Mouse (Mus musculus): ENCODE measurements around the gene Kif18b.

GRCm38 (mm10) chr11:102957692-102958091 is 32.8 kb upstream of the Kif18b start:
- TF ChIP-seq CTCF (IDR thresholded peaks at IDR 0.05; ENCODE audit: low read depth) = no peak
- TF ChIP-seq EP300 (IDR thresholded peaks at IDR 0.05; ENCODE audit: low read depth) = no peak
